Comparison of ENCODE assay signal across 20 mouse cellular contexts in the genomic region with DNA sequence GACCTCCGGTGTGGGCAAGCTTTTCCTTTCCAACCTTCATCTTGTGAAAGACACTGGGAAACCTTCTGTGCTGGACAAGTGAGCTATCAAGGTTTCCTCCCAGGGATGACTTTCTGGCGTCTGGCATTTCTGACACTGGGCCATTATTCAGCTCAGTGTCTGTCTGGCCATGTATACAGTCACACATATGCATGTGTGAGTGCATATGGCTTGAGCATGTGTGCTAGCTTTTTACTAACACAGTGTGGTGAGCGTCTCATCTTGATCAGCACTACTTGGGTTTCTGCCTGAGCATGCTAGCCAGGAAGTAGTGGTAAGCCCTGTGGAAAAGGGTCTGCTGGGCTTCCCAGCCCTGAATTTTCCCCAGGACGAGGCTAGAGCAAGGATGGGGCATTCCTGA. TPM values are rescaled to one million over a fixed set of nuclear protein-coding genes. Genes with fewer than 3 reads are reported as not detected.
"Had no signal": no experiment of that assay in that cellular context is flagged by ENCODE, and none has a peak within 500 bp of the region (broad histone marks: within the 10 kb centered on the region; RNA-seq: fewer than 3 reads in every experiment).

No protein-coding gene starts in this region.

- H3K27ac ChIP-seq: neural tube, embryonic 15.5 days; stomach, embryonic 15.5 days; stomach, postnatal 0 days had no signal

- H3K36me3 ChIP-seq: neural tube, embryonic 15.5 days; stomach, embryonic 15.5 days had no signal

- DNase-seq: retina, postnatal 1 day; right cerebral cortex, adult 18-20 months; right cerebral cortex, postnatal 14 days; right cerebral cortex, postnatal 25 days; right cerebral cortex, postnatal 4 days; spleen, adult 18-20 months; thymus, adult 18-20 months; thymus, adult 2 months; thymus, postnatal 14 days; thymus, postnatal 25 days; thymus, postnatal 36 days; thymus, postnatal 4 days had no signal

- H3K27me3 ChIP-seq: neural tube, embryonic 15.5 days; stomach, embryonic 15.5 days had no signal

- H3K4me2 ChIP-seq: neural tube, embryonic 15.5 days; stomach, embryonic 15.5 days had no signal

- H3K9me3 ChIP-seq: neural tube, embryonic 15.5 days; stomach, embryonic 15.5 days had no signal

- H3K4me3 ChIP-seq: neural tube, embryonic 15.5 days; stomach, embryonic 15.5 days had no signal

- H3K4me1 ChIP-seq: stomach, embryonic 15.5 days had no signal

- H3K9ac ChIP-seq: neural tube, embryonic 15.5 days; stomach, embryonic 15.5 days had no signal

RNA-seq across cellular contexts. Expression of gene Arhgap40, which starts 28.7 kb away (rescaled TPM):
- total RNA-seq: neutrophil, adult 5-6 weeks had no signal
- polyA plus RNA-seq: small intestine, adult 2 months; spleen, adult 2 months; thymus, postnatal 0 days had no signal

RNA-seq across cellular contexts. Expression of gene Adig, which starts 38.9 kb away (rescaled TPM):
- total RNA-seq: neutrophil, adult 5-6 weeks had no signal
- polyA plus RNA-seq: neural tube, embryonic 14.5 days; neural tube, embryonic 15.5 days had no signal
